Mouse (Mus musculus): Measurements from ENCODE around the gene Gpr1. TPM values are rescaled to one million over a fixed set of nuclear protein-coding genes. Genes with fewer than 3 reads are reported as not detected.
A peak's percentile ranks its signal among the peaks of the same experiment; 100 is the strongest.

The Gpr1 gene
- polyA plus RNA-seq, 1 experiment from 2014 or later, result 0.09 TPM

- WGBS, result 6% methylated on average over 16 of the region's 16 CpGs
- Histone ChIP-seq H3K36me3 (ENCODE audit: control insufficient read depth, insufficient read depth, low read length) (no peaks in the 10 kb centered on the region), H3K4me3 (ENCODE audit: control insufficient read depth in 1 of 2, insufficient read depth in 1 of 2, low read depth in 1 of 2, low read length in 2 of 2) (peak overlapping the region in 1 of 2 experiments; percentile 13; a peak in 1 of 4 replicates), H3K4me2 (ENCODE audit: low read length) (peak overlapping the region; percentile 36), H3K27ac (replicated peaks in 1 of 2; ENCODE audit: control insufficient read depth in 1 of 2, insufficient read depth in 1 of 2, low read depth in 2 of 2, low read length in 2 of 2) (no peak overlapping the region), H3K9ac (ENCODE audit: low read length) (no peak overlapping the region), H3K9me3 (ENCODE audit: control insufficient read depth, low read length) (peaks cover 4% of the 10 kb centered on the region; the same call in 1 of the 2 replicates), H3K27me3 (ENCODE audit: control insufficient read depth, insufficient read depth, low read length) (peaks cover 65% of the 10 kb centered on the region), H3K4me1 (ENCODE audit: control insufficient read depth in 2 of 2, insufficient read depth in 2 of 2, low read length in 2 of 2) (peaks cover 3 to 6% of the 10 kb centered on the region in 2 experiments; a peak in 2 of 4 replicates)
- ATAC-seq (ENCODE audit: insufficient number of reproducible peaks, insufficient read depth, low FRiP score, low read depth), result no peak
Measured at GRCm38 (mm10) chr1:63246862-63247521, 32.6 kb upstream of the Gpr1 start.

GRCm38 (mm10) chr1:63243854-63244253 is 29.5 kb upstream of the Gpr1 start:
- Histone ChIP-seq H3K4me3 (ENCODE audit: control insufficient read depth in 1 of 2, insufficient read depth in 1 of 2, low read depth in 1 of 2, low read length in 2 of 2) (no peak overlapping the region), H3K27me3 (ENCODE audit: control insufficient read depth, insufficient read depth, low read length) (peaks cover 34% of the 10 kb centered on the region)
- ATAC-seq (ENCODE audit: insufficient number of reproducible peaks, insufficient read depth, low FRiP score, low read depth), result no peak

DNA sequence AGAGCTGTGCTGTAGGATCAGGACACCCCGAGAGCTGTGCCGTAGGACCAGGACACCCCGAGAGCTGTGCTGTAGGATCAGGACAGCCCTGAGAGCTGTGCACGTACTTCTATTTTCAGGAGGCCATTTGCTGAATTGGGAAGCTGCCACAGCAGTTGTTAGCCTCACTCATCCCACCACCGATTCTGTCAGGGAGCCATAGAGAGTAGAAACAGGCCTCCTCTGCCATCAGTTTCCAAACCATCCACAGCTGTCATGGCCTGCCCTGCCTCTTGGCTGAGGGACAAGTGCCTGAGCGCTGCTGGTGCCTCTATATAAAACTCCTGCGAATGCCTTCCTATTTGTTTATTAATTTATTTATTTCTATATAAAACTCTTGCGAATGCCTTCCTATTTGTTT is 25.4 kb upstream of the Gpr1 start:
- Histone ChIP-seq H3K4me2 (ENCODE audit: low read length) (no peak overlapping the region), H3K9me3 (ENCODE audit: control insufficient read depth, low read length) (no peaks in the 10 kb centered on the region), H3K27ac (replicated peaks in 1 of 2; ENCODE audit: control insufficient read depth in 1 of 2, insufficient read depth in 1 of 2, low read depth in 2 of 2, low read length in 2 of 2) (no peak overlapping the region), H3K4me1 (ENCODE audit: control insufficient read depth in 2 of 2, insufficient read depth in 2 of 2, low read length in 2 of 2) (no peaks in the 10 kb centered on the region), H3K27me3 (ENCODE audit: control insufficient read depth, insufficient read depth, low read length) (no peaks in the 10 kb centered on the region; the same call in 1 of the 2 replicates), H3K4me3 (ENCODE audit: control insufficient read depth in 1 of 2, insufficient read depth in 1 of 2, low read depth in 1 of 2, low read length in 2 of 2) (no peak overlapping the region), H3K36me3 (ENCODE audit: control insufficient read depth, insufficient read depth, low read length) (no peaks in the 10 kb centered on the region), H3K9ac (ENCODE audit: low read length) (no peak overlapping the region)
- ATAC-seq (ENCODE audit: insufficient number of reproducible peaks, insufficient read depth, low FRiP score, low read depth), result no peak
- WGBS, result 61% methylated on average over 8 of the region's 8 CpGs

More at GRCm38 (mm10) chr1:63243854-63244253, 29.5 kb upstream of the Gpr1 start:
- Histone ChIP-seq H3K4me2 (ENCODE audit: low read length) (no peak overlapping the region), H3K27ac (replicated peaks in 1 of 2; ENCODE audit: control insufficient read depth in 1 of 2, insufficient read depth in 1 of 2, low read depth in 2 of 2, low read length in 2 of 2) (no peak overlapping the region), H3K9me3 (ENCODE audit: control insufficient read depth, low read length) (peaks cover under 1% of the 10 kb centered on the region; the same call in 1 of the 2 replicates), H3K36me3 (ENCODE audit: control insufficient read depth, insufficient read depth, low read length) (no peaks in the 10 kb centered on the region), H3K9ac (ENCODE audit: low read length) (no peak overlapping the region), H3K4me1 (ENCODE audit: control insufficient read depth in 2 of 2, insufficient read depth in 2 of 2, low read length in 2 of 2) (peaks cover 3 to 6% of the 10 kb centered on the region in 2 experiments; a peak in 2 of 4 replicates)
- 42% methylated on average over 4 of the region's 4 CpGs for WGBS

DNA sequence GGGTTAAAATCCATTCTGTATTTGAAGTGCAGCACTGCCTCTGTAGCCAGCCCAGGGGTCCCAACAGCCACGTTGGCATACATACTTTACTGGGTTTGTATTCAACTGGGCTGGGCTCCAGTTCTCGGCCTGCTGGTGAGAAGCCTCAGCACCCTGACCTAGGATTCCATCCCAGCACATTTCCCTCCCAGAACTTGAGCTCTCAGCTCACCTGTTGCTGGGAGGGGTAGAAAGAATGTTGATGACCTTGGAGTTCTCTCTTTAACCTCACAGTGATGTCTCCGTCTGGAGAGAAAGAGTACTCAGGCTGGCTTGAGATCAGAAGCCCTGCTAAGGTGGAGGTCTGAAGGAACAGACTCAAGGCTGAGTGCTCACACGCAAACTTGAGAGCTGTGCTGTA is 25.0 kb upstream of the Gpr1 start:
- WGBS, result 52% methylated on average over 4 of the region's 4 CpGs
- Histone ChIP-seq H3K4me2 (ENCODE audit: low read length) (no peak overlapping the region), H3K27ac (replicated peaks in 1 of 2; ENCODE audit: control insufficient read depth in 1 of 2, insufficient read depth in 1 of 2, low read depth in 2 of 2, low read length in 2 of 2) (no peak overlapping the region), H3K27me3 (ENCODE audit: control insufficient read depth, insufficient read depth, low read length) (no peaks in the 10 kb centered on the region; the same call in 1 of the 2 replicates), H3K9ac (ENCODE audit: low read length) (no peak overlapping the region), H3K36me3 (ENCODE audit: control insufficient read depth, insufficient read depth, low read length) (no peaks in the 10 kb centered on the region), H3K4me1 (ENCODE audit: control insufficient read depth in 2 of 2, insufficient read depth in 2 of 2, low read length in 2 of 2) (no peaks in the 10 kb centered on the region), H3K4me3 (ENCODE audit: control insufficient read depth in 1 of 2, insufficient read depth in 1 of 2, low read depth in 1 of 2, low read length in 2 of 2) (no peak overlapping the region), H3K9me3 (ENCODE audit: control insufficient read depth, low read length) (no peaks in the 10 kb centered on the region)
- no peak for ATAC-seq (ENCODE audit: insufficient number of reproducible peaks, insufficient read depth, low FRiP score, low read depth)

DNA sequence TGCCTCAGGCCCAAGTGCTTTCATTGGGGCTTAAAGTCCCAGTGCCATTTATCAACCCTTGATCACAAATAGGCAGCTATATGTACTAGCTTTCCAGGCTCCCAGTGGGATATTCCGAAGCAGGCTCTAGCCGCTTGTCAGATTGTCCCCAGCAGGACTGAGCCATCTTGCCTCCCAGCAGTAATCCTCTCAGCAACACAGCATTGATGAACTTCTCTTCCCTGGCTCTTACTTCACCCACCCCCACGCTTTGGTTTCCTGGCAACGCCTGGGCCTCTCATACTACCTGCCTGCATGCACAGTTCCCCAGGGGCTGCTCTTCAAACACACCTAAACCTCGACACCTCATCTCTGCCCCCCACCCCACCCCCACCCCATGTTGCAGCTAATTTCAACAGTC is 23.0 kb upstream of the Gpr1 start:
- Histone ChIP-seq H3K9ac (ENCODE audit: low read length) (no peak overlapping the region), H3K27me3 (ENCODE audit: control insufficient read depth, insufficient read depth, low read length) (no peaks in the 10 kb centered on the region), H3K27ac (replicated peaks in 1 of 2; ENCODE audit: control insufficient read depth in 1 of 2, insufficient read depth in 1 of 2, low read depth in 2 of 2, low read length in 2 of 2) (no peak overlapping the region), H3K36me3 (ENCODE audit: control insufficient read depth, insufficient read depth, low read length) (no peaks in the 10 kb centered on the region), H3K4me2 (ENCODE audit: low read length) (no peak overlapping the region), H3K4me3 (ENCODE audit: control insufficient read depth in 1 of 2, insufficient read depth in 1 of 2, low read depth in 1 of 2, low read length in 2 of 2) (no peak overlapping the region), H3K9me3 (ENCODE audit: control insufficient read depth, low read length) (no peaks in the 10 kb centered on the region), H3K4me1 (ENCODE audit: control insufficient read depth in 2 of 2, insufficient read depth in 2 of 2, low read length in 2 of 2) (no peaks in the 10 kb centered on the region)
- ATAC-seq (ENCODE audit: insufficient number of reproducible peaks, insufficient read depth, low FRiP score, low read depth), result no peak
- WGBS, result 31% methylated on average over 5 of the region's 5 CpGs

DNA sequence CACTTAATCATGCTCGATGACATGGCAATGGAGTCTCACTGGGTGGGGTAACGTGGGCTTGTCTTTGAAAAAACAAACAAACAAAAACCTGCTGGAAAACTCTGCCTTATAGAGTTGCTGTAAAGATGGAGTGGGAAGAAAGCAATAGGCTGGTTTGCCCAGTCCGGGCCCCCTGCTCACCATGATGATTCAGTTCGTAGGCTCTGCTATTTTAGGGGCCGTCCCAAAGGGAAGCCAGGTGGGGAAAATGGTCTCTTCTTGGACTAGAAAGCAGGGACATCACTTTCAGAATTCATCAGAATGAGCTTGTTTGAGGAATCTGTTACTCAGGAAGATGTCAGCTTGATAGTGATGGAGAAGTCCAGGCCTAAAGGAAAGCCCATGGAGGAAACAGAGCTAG is 12.9 kb upstream of the Gpr1 start:
- 75% methylated on average over 5 of the region's 5 CpGs for WGBS
- Histone ChIP-seq H3K27me3 (ENCODE audit: control insufficient read depth, insufficient read depth, low read length) (no peaks in the 10 kb centered on the region), H3K36me3 (ENCODE audit: control insufficient read depth, insufficient read depth, low read length) (no peaks in the 10 kb centered on the region), H3K4me1 (ENCODE audit: control insufficient read depth in 2 of 2, insufficient read depth in 2 of 2, low read length in 2 of 2) (peaks cover 4 to 7% of the 10 kb centered on the region in 2 experiments), H3K9ac (ENCODE audit: low read length) (no peak overlapping the region), H3K4me3 (ENCODE audit: control insufficient read depth in 1 of 2, insufficient read depth in 1 of 2, low read depth in 1 of 2, low read length in 2 of 2) (no peak overlapping the region), H3K4me2 (ENCODE audit: low read length) (no peak overlapping the region), H3K9me3 (ENCODE audit: control insufficient read depth, low read length) (no peaks in the 10 kb centered on the region), H3K27ac (replicated peaks in 1 of 2; ENCODE audit: control insufficient read depth in 1 of 2, insufficient read depth in 1 of 2, low read depth in 2 of 2, low read length in 2 of 2) (no peak overlapping the region)
- no peak for ATAC-seq (ENCODE audit: insufficient number of reproducible peaks, insufficient read depth, low FRiP score, low read depth)

GRCm38 (mm10) chr1:63225890-63226289 is 11.5 kb upstream of the Gpr1 start:
- Histone ChIP-seq H3K4me3 (ENCODE audit: control insufficient read depth in 1 of 2, insufficient read depth in 1 of 2, low read depth in 1 of 2, low read length in 2 of 2) (no peak overlapping the region), H3K4me1 (ENCODE audit: control insufficient read depth in 2 of 2, insufficient read depth in 2 of 2, low read length in 2 of 2) (peaks cover 4 to 7% of the 10 kb centered on the region in 2 experiments), H3K4me2 (ENCODE audit: low read length) (peak overlapping the region; percentile 11; the same call in 1 of the 2 replicates), H3K27me3 (ENCODE audit: control insufficient read depth, insufficient read depth, low read length) (no peaks in the 10 kb centered on the region), H3K27ac (replicated peaks in 1 of 2; ENCODE audit: control insufficient read depth in 1 of 2, insufficient read depth in 1 of 2, low read depth in 2 of 2, low read length in 2 of 2) (peak overlapping the region in 1 of 2 experiments; percentile 20; a peak in 1 of 4 replicates), H3K36me3 (ENCODE audit: control insufficient read depth, insufficient read depth, low read length) (no peaks in the 10 kb centered on the region), H3K9me3 (ENCODE audit: control insufficient read depth, low read length) (no peaks in the 10 kb centered on the region), H3K9ac (ENCODE audit: low read length) (no peak overlapping the region)
- peak; percentile 89 for ATAC-seq (ENCODE audit: insufficient number of reproducible peaks, insufficient read depth, low FRiP score, low read depth)
- WGBS, result 2% methylated on average over 7 of the region's 7 CpGs

GRCm38 (mm10) chr1:63225009-63225408 is 10.7 kb upstream of the Gpr1 start:
- WGBS, result 35% methylated on average over 4 of the region's 4 CpGs
- Histone ChIP-seq H3K27me3 (ENCODE audit: control insufficient read depth, insufficient read depth, low read length) (no peaks in the 10 kb centered on the region), H3K27ac (replicated peaks in 1 of 2; ENCODE audit: control insufficient read depth in 1 of 2, insufficient read depth in 1 of 2, low read depth in 2 of 2, low read length in 2 of 2) (no peak overlapping the region), H3K36me3 (ENCODE audit: control insufficient read depth, insufficient read depth, low read length) (no peaks in the 10 kb centered on the region), H3K9me3 (ENCODE audit: control insufficient read depth, low read length) (no peaks in the 10 kb centered on the region), H3K4me1 (ENCODE audit: control insufficient read depth in 2 of 2, insufficient read depth in 2 of 2, low read length in 2 of 2) (peaks cover 4 to 7% of the 10 kb centered on the region in 2 experiments), H3K9ac (ENCODE audit: low read length) (no peak overlapping the region), H3K4me2 (ENCODE audit: low read length) (no peak overlapping the region), H3K4me3 (ENCODE audit: control insufficient read depth in 1 of 2, insufficient read depth in 1 of 2, low read depth in 1 of 2, low read length in 2 of 2) (no peak overlapping the region)
- no peak for ATAC-seq (ENCODE audit: insufficient number of reproducible peaks, insufficient read depth, low FRiP score, low read depth)

Data from heart, embryonic 14.5 days (tissue).